Mouse (Mus musculus) heart, adult 2 months (tissue): Measurements from ENCODE around the gene Tmem230.

Experiments used
- CTCF ChIP-seq: fragments of 200-600 bp; IDR thresholded peaks from 2 replicates; pipeline ENCODE4 v1.8.1; 2022; ENCODE audit warnings: antibody characterized with exemption, mild to moderate bottlenecking, moderate library complexity
- EP300 ChIP-seq: fragments of 200-500 bp; IDR thresholded peaks from 2 replicates; pipeline ENCODE4 v1.6.1; 2011; ENCODE audit warnings: low read depth, low read length, control low read depth; ENCODE audit not compliant: insufficient read depth
- POLR2A ChIP-seq: fragments of 200-500 bp; IDR thresholded peaks from 2 replicates; pipeline ENCODE4 v1.6.1; 2011; ENCODE audit warnings: mild to moderate bottlenecking, low read depth, low read length, control low read depth; ENCODE audit not compliant: insufficient read depth

GRCm38 (mm10) chr2:132235291-132235690 is 12.3 kb downstream of the Tmem230 start:
- TF ChIP-seq POLR2A, result no peak
- no peak for TF ChIP-seq EP300
- no peak for TF ChIP-seq CTCF
